Mouse (Mus musculus): ENCODE data around the gene Olfr1100. TPM values are rescaled to one million over a fixed set of nuclear protein-coding genes. Genes with fewer than 3 reads are reported as not detected.

Gene Olfr1100
- not detected in 2 replicates for polyA plus RNA-seq (2012; ENCODE audit: low replicate concordance)

GRCm38 (mm10) chr2:86979854-86980253 is at the start of gene Olfr1100:
Gene Olfr1100, minus strand, starts transcription at chr2:86979954.

GRCm38 (mm10) chr2:87026980-87027379 is 47.2 kb upstream of the Olfr1100 start, which contains the start of gene Olfr1104:
Gene Olfr1104, minus strand, starts transcription at chr2:87027080.

GRCm38 (mm10) chr2:86998098-86998497 is 18.3 kb upstream of the Olfr1100 start, which contains the start of gene Olfr1102:
Gene Olfr1102, plus strand, starts transcription at chr2:86998398.

GRCm38 (mm10) chr2:86991121-86991520 is 11.4 kb upstream of the Olfr1100 start, which contains the start of gene Olfr1101:
Gene Olfr1101, minus strand, starts transcription at chr2:86991221.

GRCm38 (mm10) chr2:86960593-86960992 is 19.2 kb downstream of the Olfr1100 start, which contains the start of gene Olfr1099:
Gene Olfr1099, minus strand, starts transcription at chr2:86960693.

Other genes with a start within 250 kb of the Olfr1100 start
- not detected in 2 replicates for gene Olfr1089, start 246.3 kb downstream of the Olfr1100 start, polyA plus RNA-seq (2012; ENCODE audit: low replicate concordance)
- gene Olfr1090, start 221.0 kb downstream of the Olfr1100 start, polyA plus RNA-seq (2012; ENCODE audit: low replicate concordance) = not detected in 2 replicates
- not detected in 2 replicates for gene Olfr1093, start 197.5 kb downstream of the Olfr1100 start, polyA plus RNA-seq (2012; ENCODE audit: low replicate concordance)
- not detected in 2 replicates for gene Olfr141, start 169.9 kb downstream of the Olfr1100 start, polyA plus RNA-seq (2012; ENCODE audit: low replicate concordance)
- not detected in 2 replicates for gene Olfr1094, start 155.3 kb downstream of the Olfr1100 start, polyA plus RNA-seq (2012; ENCODE audit: low replicate concordance)
- gene Olfr1095, start 128.3 kb downstream of the Olfr1100 start, polyA plus RNA-seq (2012; ENCODE audit: low replicate concordance) = not detected in 2 replicates
- not detected in 2 replicates for gene Gm13723, start 105.2 kb downstream of the Olfr1100 start, polyA plus RNA-seq (2012; ENCODE audit: low replicate concordance)
- gene Olfr1097, start 87.7 kb downstream of the Olfr1100 start, polyA plus RNA-seq (2012; ENCODE audit: low replicate concordance) = not detected in 2 replicates
- not detected in 2 replicates for gene Olfr1098, start 55.4 kb downstream of the Olfr1100 start, polyA plus RNA-seq (2012; ENCODE audit: low replicate concordance)
- gene Olfr1099, start 19.3 kb downstream of the Olfr1100 start, polyA plus RNA-seq (2012; ENCODE audit: low replicate concordance) = not detected in 2 replicates
- not detected in 2 replicates for gene Olfr1101, start 11.3 kb upstream of the Olfr1100 start, polyA plus RNA-seq (2012; ENCODE audit: low replicate concordance)
- not detected in 2 replicates for gene Olfr1102, start 18.4 kb upstream of the Olfr1100 start, polyA plus RNA-seq (2012; ENCODE audit: low replicate concordance)
- not detected in 2 replicates for gene Olfr1104, start 47.1 kb upstream of the Olfr1100 start, polyA plus RNA-seq (2012; ENCODE audit: low replicate concordance)
- not detected in 2 replicates for gene Olfr1105, start 56.6 kb upstream of the Olfr1100 start, polyA plus RNA-seq (2012; ENCODE audit: low replicate concordance)
- not detected in 2 replicates for gene Olfr1106, start 72.3 kb upstream of the Olfr1100 start, polyA plus RNA-seq (2012; ENCODE audit: low replicate concordance)
- gene Olfr1107, start 95.9 kb upstream of the Olfr1100 start, polyA plus RNA-seq (2012; ENCODE audit: low replicate concordance) = not detected in 2 replicates
- gene Olfr1109, start 116.1 kb upstream of the Olfr1100 start, polyA plus RNA-seq (2012; ENCODE audit: low replicate concordance) = not detected in 2 replicates
- not detected in 2 replicates for gene Olfr259, start 134.6 kb upstream of the Olfr1100 start, polyA plus RNA-seq (2012; ENCODE audit: low replicate concordance)
- gene Olfr1110, start 160.3 kb upstream of the Olfr1100 start, polyA plus RNA-seq (2012; ENCODE audit: low replicate concordance) = 0.09 TPM in 1 of 2 replicates, not detected in the other
- gene Olfr1111, start 172.7 kb upstream of the Olfr1100 start, polyA plus RNA-seq (2012; ENCODE audit: low replicate concordance) = not detected in 2 replicates
- gene Olfr1112, start 207.8 kb upstream of the Olfr1100 start, polyA plus RNA-seq (2012; ENCODE audit: low replicate concordance) = not detected in 2 replicates
- not detected in 2 replicates for gene Olfr1113, start 229.0 kb upstream of the Olfr1100 start, polyA plus RNA-seq (2012; ENCODE audit: low replicate concordance)